Mouse (Mus musculus) cerebellum, adult 18-20 months (tissue): ENCODE measurements around the gene Ddx3y.

Experiments used
- DNase-seq, 2 experiments: peaks; one replicate each; pipeline ENCODE4 v3.0.0; 2021

Gene Ddx3y

GRCm38 (mm10) chrY:1286171-1286795 is at the start of gene Ddx3y:
TSS of gene Ddx3y (minus strand) at chrY:1286629.
- DNase-seq: peak in 1 of 2 experiments; percentile 78

- no peak for DNase-seq
Observed at GRCm38 (mm10) chrY:1293708-1294107, 7.3 kb upstream of the Ddx3y start.

DNA sequence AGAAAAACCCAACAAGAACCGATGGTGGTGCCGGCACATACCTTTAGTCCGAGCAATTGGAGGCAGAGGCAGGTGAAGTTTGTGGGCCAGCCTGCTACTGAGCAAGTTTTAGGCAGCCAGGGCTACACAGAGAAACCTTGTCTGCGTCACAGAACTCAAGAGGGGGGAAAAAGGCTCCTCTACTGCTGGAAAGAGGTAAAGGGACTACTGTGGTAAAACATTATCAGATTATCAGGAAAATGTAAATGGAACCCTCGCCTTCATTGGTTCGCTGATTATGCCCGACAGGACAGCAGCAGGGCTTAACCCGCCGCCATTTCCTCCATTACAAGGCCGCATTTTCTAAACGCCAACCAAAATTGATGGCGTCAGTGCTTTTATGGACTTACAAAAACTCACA is 694 bp downstream of the Ddx3y start:
- DNase-seq: peak in 1 of 2 experiments; percentile 6

DNA sequence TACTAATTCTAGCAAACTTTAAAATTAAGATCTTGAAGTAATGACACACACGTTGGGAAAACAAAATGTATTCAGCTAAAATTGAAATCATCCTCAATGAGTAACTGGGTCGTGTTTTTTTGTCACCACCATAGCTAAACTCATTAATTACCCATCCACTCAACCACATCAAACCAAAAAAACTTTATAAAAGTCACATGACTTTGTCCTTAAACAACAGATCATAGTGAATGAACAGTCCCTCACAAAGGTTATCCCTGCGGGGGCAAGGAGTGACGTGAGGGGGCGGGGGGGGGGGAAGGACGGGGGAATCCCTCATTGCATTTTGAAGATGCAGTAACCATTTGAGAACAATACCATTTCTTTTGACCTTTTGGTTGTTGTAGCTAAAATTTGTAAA is 40.3 kb downstream of the Ddx3y start:
- DNase-seq: no peak

GRCm38 (mm10) chrY:1245426-1245863 is 41.0 kb downstream of the Ddx3y start, which contains the start of gene Uty:
TSS of gene Uty (minus strand) at chrY:1245759.
- peak in 1 of 2 experiments; percentile 87 for DNase-seq

DNA sequence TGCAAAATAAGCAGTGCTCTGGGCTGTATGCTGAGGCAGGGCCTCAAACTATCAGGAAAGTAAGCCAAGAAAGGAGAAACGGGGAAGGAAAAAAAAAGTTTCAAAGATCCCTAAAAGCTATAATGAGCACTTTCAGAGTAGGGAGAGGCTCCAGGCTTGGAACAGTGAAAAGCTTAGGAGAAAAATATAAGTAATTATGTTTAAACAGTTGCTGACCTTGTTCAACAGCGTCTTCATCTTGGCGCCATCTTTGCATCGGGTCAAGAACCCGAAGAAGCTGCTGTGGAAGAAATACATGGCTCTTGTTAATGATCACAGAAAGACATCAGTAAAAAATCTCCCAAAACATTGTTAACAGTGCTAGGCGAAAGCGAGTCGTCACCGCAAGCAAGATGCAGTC is 41.5 kb downstream of the Ddx3y start:
- no peak for DNase-seq

DNA sequence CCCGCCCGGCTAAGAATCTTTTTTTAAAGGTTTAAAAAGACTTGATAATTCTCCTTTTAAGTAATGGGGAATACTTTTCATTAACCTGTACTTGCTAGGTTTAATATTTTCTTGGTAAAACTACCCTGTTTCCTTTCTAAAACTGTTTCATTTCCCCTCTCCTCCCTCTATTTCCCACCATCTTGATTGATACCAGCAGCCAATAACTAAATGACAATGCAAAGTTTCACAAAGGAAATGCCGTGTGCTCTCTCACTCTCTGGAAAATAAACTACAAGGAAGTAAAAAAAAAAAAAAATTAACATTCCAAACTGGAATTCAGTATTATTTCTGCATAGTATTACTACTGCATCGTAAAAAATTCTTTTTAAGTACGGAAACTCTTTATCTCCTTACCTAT is 42.0 kb downstream of the Ddx3y start:
- DNase-seq: no peak

DNA sequence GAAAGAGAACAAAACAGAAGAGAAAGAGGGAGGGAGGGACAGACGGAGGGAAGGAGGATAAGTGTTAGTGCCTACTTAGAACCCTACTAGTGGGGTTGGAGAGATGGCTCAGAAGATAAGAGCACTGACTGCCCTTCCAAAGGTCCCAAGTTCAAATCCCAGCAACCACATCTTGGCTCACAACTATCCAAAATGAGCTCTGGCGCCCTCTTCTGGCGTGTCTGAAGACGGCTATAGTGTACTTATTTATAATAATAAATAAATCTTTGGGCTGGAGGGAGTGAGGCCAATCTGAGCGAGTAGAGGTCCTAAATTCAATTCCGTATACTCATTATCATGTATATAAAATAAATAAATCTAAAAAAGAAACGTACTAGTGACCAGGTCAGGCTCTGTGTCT is 66.4 kb downstream of the Ddx3y start:
- DNase-seq: no peak
